Mouse (Mus musculus) stomach, embryonic 14.5 days (tissue): ENCODE results near the gene Hmga1. TPM values are rescaled to one million over a fixed set of nuclear protein-coding genes. Genes with fewer than 3 reads are reported as not detected.

Source experiments
- ATAC-seq: fragments of 200-750 bp; cut with Nextera tagmentation; 2 replicates; pipeline ENCODE4 v1.8.0; 2017; ENCODE audit warnings: low read depth, moderate TSS enrichment; ENCODE audit not compliant: insufficient number of reproducible peaks, insufficient read depth, low FRiP score
- H3K27ac ChIP-seq: fragments of 300-500 bp; sonication (generic); 2 replicates; pipeline ENCODE4 v1.5.1; 2014; ENCODE audit warnings: mild to moderate bottlenecking, low read length, moderate library complexity, mixed read lengths
- H3K27me3 ChIP-seq: fragments of 300-500 bp; sonication (generic); 2 replicates; pipeline ENCODE4 v1.6.1; 2014; ENCODE audit warnings: low read length, control low read depth, mixed read lengths; ENCODE audit not compliant: control insufficient read depth, insufficient read depth
- H3K36me3 ChIP-seq: fragments of 300-500 bp; sonication (generic); 2 replicates; pipeline ENCODE4 v1.6.1; 2014; ENCODE audit warnings: mild to moderate bottlenecking, control low read depth, low read length, moderate library complexity, mixed read lengths; ENCODE audit not compliant: control insufficient read depth, insufficient read depth
- H3K4me1 ChIP-seq: fragments of 300-500 bp; sonication (generic); 2 replicates; pipeline ENCODE4 v1.6.1; 2014; ENCODE audit warnings: low read length, control low read depth, mixed read lengths; ENCODE audit not compliant: control insufficient read depth, insufficient read depth
- H3K4me2 ChIP-seq: fragments of 300-500 bp; sonication (generic); replicated peaks from 2 replicates; pipeline ENCODE4 v1.6.1; 2014; ENCODE audit warnings: low read depth, low read length, control low read depth
- H3K4me3 ChIP-seq: fragments of 300-500 bp; sonication (generic); 2 replicates; pipeline ENCODE4 v1.5.1; 2014; ENCODE audit warnings: low read depth, low read length, control low read depth
- H3K9ac ChIP-seq: fragments of 300-500 bp; sonication (generic); replicated peaks from 2 replicates; pipeline ENCODE4 v1.6.1; 2014; ENCODE audit warnings: low read depth, mild to moderate bottlenecking, control low read depth, low read length, moderate library complexity, mixed read lengths
- H3K9me3 ChIP-seq: fragments of 300-500 bp; sonication (generic); 2 replicates; pipeline ENCODE4 v1.6.1; 2016; ENCODE audit warnings: low read depth, low read length, control low read depth; ENCODE audit not compliant: control insufficient read depth
- WGBS: fragments of 180-500 bp; shearing (Covaris S2); extraction: QIAGEN DNeasy Blood & Tissue Kit; methylation state at CpG from one replicate; pipeline ENCODE4 v1.1.7; 2014; 5-methylcytosine and 5-hydroxymethylcytosine counted together
- polyA plus RNA-seq: library from polyadenylated mRNA; unstranded; fragments of >200 nt; fragmentation: Nextera tagmentation; extraction: Ambion mirVana; gene quantifications from 2 replicates; pipeline ENCODE4 v1.2.1, GENCODE M21; 2014

The Hmga1 gene
- polyA plus RNA-seq, 1 experiment from 2014 or later: 239 TPM

DNA sequence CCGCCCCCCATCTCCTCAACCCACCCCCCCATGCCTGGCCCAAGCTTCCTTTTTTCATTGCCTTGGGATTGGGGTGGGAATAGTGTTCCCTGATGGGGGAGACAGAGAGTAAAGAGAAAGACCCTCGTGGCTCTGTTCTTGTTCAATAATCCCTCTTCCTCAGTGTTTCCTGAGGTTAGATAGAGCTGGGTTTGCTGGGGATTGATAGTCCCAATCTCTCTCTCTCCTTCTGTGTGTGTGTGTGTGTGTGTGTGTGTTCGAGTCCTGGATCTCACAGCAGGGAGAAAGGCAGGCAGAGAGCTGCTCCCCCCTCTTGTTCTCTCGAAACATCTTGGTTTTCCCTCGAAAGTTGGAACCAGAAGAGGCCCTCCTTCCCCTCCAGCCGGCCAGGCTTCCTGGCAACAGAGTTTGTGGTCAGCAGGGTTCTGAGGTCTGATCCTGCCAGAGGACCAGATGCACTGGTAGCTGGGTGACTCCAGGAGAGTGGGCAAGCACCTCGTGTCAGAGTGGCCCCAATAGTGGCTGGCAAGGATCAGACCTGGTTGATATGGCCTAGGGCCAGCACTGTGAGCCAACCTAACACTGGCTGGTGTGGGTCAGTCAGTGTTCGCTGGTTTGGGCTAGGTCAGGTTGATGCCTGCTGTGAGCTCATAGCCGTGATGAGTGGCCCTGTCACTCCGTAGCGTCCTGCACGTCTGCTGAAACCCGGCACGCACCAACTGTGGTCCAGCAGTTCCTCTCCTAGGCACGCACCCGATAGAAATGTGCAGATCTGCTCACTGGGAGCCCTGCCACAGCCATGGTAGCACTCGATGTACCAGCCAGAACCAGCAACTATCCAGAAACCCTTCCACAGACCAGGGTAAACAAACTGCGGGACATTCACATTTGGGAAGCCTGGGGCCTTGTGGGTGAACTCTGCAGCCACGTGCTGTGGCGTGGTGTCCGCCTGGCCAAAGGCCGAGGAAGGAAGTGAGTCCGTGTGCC is 3.8 kb upstream of the Hmga1 start:
- Histone ChIP-seq H3K4me3 (no peak overlapping the region), H3K27me3 (no peaks in the 10 kb centered on the region), H3K36me3 (no peaks in the 10 kb centered on the region), H3K9me3 (no peaks in the 10 kb centered on the region), H3K9ac (no peak overlapping the region), H3K4me2 (no peak overlapping the region), H3K27ac (no peak overlapping the region), H3K4me1 (0 out of 2 replicates have a peak, but pooled peaks cover 7% of the 10 kb centered on the region)
- WGBS: 76% methylated on average over 23 of the region's 23 CpGs
- ATAC-seq: no peak

GRCm38 (mm10) chr17:27554062-27554960 is 2.0 kb upstream of the Hmga1 start:
- peak overlapping the region; percentile 69 for H3K4me3 ChIP-seq
- peak overlapping the region; percentile 96 for H3K27ac ChIP-seq
- no peaks in the 10 kb centered on the region for H3K36me3 ChIP-seq
- H3K27me3 ChIP-seq: no peaks in the 10 kb centered on the region
- no peak for ATAC-seq
- peaks cover 19% of the 10 kb centered on the region; the same call in 1 of the 2 replicates for H3K4me1 ChIP-seq
- H3K9ac ChIP-seq: no peak overlapping the region
- no peaks in the 10 kb centered on the region for H3K9me3 ChIP-seq
- H3K4me2 ChIP-seq: peak overlapping the region; percentile 82
- 42% methylated on average over 20 of the region's 20 CpGs for WGBS

DNA sequence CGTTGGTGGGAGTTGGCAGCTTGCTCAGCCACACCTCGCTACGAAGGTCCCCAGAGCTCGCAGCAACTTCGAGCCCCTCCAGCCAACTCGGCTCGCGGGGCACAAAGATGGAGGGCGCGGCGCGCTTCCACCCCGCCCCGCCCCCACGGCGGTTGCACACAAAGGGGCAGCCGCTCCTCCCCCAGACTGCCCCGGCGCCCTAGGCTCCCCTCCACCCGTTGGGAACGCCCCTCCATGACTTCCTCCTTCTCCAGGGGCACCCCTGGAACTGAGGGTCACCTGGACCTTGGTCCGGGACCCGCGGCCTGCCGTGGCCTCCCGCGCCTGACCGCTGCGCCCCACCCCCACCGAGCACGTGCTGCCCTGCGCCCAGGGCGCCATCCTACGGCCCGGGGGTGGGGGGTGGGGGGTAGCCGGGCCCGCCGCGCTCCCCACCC is 1.2 kb upstream of the Hmga1 start:
- H3K9me3 ChIP-seq: no peaks in the 10 kb centered on the region
- H3K4me3 ChIP-seq: peak overlapping the region; percentile 69
- H3K27ac ChIP-seq: peak overlapping the region; percentile 96
- H3K4me2 ChIP-seq: peak overlapping the region; percentile 82
- peak overlapping the region; percentile 83 for H3K9ac ChIP-seq
- WGBS: 2% methylated on average over 36 of the region's 39 CpGs
- peaks cover 19% of the 10 kb centered on the region; the same call in 1 of the 2 replicates for H3K4me1 ChIP-seq
- peak; percentile 40 for ATAC-seq
- no peaks in the 10 kb centered on the region for H3K27me3 ChIP-seq
- H3K36me3 ChIP-seq: no peaks in the 10 kb centered on the region

DNA sequence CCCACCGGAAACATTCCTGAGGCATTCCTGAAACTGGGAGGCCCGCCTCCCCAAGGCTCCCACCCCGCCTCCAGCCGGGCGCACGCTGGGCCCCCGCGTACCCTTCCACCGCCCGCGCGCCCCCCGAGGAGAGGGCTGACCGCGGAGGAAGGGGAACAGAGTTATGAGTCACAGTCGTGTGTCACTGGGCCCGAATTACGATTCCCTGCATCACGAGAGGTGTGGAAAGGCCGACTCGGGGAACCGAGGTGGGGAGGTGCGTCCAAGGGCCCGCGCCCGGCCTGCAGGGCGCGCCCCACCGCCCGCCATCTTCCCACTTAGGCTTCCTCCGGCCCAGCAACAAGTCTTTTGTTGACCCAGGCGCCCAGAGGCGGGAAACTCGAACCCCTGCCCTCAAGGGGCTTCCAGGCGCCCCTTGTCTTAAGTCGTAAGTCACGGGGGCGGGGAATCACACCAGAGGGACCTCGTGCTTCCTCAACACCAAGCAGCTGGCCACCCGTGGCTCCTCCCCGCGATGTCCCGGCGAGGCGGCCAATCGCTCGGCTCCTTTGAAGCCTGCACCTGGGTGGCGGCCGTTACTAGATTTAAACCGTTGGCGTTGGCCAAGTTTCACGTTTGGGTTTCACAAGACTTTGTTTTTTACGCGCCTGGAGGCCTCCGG is 655 bp upstream of the Hmga1 start:
- WGBS: under 1% methylated on average over 55 of the region's 55 CpGs
- peak overlapping the region; percentile 83 for H3K9ac ChIP-seq
- peak overlapping the region; percentile 82 for H3K4me2 ChIP-seq
- peaks cover 19% of the 10 kb centered on the region; the same call in 1 of the 2 replicates for H3K4me1 ChIP-seq
- peak overlapping the region; percentile 96 for H3K27ac ChIP-seq
- no peaks in the 10 kb centered on the region for H3K36me3 ChIP-seq
- no peaks in the 10 kb centered on the region for H3K27me3 ChIP-seq
- peak overlapping the region; percentile 69 for H3K4me3 ChIP-seq
- peak; percentile 51 for ATAC-seq
- H3K9me3 ChIP-seq: no peaks in the 10 kb centered on the region

- Histone ChIP-seq H3K4me1 (peaks cover 26% of the 10 kb centered on the region), H3K4me3 (peak overlapping the region; percentile 69), H3K9ac (peak overlapping the region; percentile 83), H3K4me2 (peak overlapping the region; percentile 82), H3K27ac (peak overlapping the region; percentile 96), H3K27me3 (no peaks in the 10 kb centered on the region), H3K36me3 (peaks cover 5% of the 10 kb centered on the region; the same call in 1 of the 2 replicates), H3K9me3 (no peaks in the 10 kb centered on the region)
- peak; percentile 14; the same call in 1 of the 2 replicates for ATAC-seq
- WGBS: under 1% methylated on average over 65 of the region's 75 CpGs
Observed at GRCm38 (mm10) chr17:27557181-27557926, 1.1 kb downstream of the Hmga1 start.

DNA sequence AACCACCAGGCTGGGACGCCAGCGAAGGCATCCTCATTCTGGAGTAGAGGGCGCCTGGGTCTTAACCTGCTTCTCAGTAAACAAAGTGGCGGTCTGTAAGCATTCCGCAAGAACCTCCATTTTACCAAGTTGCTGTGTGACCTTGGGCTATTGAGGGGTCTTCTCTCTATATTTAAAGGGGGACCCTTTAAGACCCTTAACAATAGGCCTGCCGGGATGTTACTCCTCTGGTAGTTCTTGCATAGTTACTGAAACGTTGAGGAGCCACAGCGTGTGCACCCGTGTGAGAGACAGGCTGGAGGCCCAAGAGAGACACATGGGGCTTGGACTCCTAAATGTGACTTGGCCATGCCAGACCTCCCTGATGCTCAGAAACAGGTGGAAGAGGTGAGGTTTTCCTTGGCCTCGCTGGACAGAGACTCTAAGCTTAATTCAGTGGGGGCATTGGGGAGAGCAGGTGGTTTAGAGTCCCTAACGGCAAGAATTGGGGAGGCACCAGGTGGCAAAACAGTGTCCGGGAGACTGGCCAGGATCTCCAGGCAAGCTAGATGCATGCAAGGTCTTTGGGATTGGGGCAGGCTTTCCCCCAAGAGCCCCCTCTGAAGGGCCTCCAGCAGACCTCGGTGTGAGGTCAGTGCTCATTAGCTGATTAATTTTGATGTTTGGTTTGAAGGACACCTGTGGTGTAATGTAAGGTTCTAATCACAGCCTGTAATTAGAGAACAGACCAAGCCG is 1.8 kb downstream of the Hmga1 start:
- Histone ChIP-seq H3K36me3 (peaks cover 5% of the 10 kb centered on the region; the same call in 1 of the 2 replicates), H3K27ac (peak overlapping the region; percentile 96), H3K9me3 (no peaks in the 10 kb centered on the region), H3K4me2 (peak overlapping the region; percentile 82), H3K27me3 (no peaks in the 10 kb centered on the region), H3K9ac (peak overlapping the region; percentile 83; the same call in 1 of the 2 replicates), H3K4me3 (peak overlapping the region; percentile 69), H3K4me1 (peaks cover 26% of the 10 kb centered on the region)
- no peak for ATAC-seq
- 7% methylated on average over 14 of the region's 14 CpGs for WGBS

- Histone ChIP-seq H3K27ac (no peak overlapping the region), H3K9me3 (no peaks in the 10 kb centered on the region), H3K4me3 (peak overlapping the region; percentile 69; the same call in 1 of the 2 replicates), H3K4me1 (peaks cover 26% of the 10 kb centered on the region), H3K9ac (no peak overlapping the region), H3K4me2 (peak overlapping the region; percentile 82), H3K27me3 (no peaks in the 10 kb centered on the region), H3K36me3 (peaks cover 5% of the 10 kb centered on the region; the same call in 1 of the 2 replicates)
- no peak for ATAC-seq
- WGBS: 20% methylated on average over 5 of the region's 5 CpGs
Observed at GRCm38 (mm10) chr17:27558845-27559244, 2.5 kb downstream of the Hmga1 start.
